Mouse (Mus musculus): Measurements from ENCODE around the gene E130208F15Rik.
A peak's percentile ranks its signal among the peaks of the same experiment; 100 is the strongest.

E130208F15Rik gene

DNA sequence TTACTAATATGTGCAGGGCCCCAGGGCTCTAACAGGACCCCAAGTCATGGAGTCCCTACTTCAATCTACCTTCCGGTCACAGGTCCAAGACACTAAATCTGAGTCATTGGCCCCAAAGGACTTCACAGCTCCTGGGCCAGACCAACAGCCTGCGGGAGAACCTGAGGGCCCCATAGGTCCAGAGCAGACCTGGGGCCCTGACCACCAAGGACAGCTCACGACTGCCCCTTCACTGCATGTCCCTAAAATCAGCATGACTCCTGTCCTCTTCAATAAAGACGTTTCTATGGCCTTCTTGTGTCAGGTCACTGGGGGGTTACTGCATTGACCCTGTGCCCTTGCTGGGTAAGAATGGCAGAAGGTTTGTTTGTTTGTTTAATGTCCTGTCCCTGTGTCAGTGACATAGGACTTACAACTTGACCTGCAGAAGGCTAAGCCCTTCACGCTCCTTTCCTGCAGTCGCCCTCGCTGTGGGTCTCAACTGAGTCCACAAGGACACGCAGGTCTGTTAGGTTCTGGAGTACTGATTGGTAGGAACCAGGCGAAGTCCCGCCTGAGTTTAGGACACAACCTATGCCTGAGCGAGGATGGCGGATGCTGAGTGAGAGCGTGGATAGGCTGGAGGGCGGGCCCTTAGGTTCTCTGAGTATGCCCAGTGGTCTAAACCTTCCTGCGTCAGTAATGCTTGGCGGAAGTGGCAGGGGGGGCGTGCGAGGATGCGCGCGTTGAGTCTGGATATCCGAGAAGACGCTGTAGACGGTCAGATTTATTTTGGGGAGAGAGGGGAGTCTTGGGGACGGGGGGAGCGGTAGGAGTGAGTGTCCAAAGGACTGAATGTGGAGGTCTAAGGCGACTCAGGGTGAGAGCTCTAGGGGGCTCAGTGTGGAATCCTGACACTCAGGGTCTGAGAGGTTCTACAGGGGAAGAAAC lies 13.2 kb upstream of the E130208F15Rik start, which contains the start of gene Alkbh6:
Alkbh6 (plus strand) TSS at position 642 of the 930 bp plus-strand sequence.
- DNase-seq (ENCODE audit: low spot score), result peak; percentile 95

DNA sequence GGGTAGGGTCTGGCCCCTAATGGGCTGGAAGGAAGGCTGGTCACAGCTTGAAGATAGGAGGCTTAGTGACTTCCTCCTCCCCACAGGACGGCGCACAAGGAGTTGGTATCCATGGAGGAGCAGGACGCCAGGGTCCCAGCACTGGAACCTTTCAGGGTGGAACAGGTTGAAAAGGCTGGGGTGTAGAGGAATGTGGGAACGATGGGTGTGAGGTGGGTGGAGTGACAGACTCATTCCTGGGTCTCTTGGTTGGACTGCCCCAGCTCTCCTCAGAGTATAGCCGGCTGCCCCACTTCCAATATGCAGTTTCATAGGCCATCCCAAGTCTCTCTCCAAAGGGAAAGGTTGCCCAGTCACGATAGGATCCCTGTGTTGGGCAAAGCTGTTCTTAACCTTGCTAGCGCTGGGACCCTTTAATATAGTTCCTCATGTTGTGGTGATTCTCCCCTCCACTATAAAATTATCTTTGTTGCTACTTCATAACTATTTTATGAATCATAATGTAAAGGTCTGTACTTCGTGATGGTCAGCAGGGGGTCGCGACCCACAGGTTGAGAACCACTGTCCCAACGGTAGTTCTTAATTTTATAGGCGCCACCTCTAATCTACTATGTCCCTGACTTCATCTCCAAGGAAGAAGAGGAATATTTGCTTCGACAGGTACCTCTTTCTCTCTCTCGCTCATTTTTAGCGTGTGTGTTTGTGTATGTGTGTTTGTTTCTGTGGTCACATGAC lies 12.0 kb upstream of the E130208F15Rik start:
- DNase-seq (ENCODE audit: low spot score), result no peak

DNA sequence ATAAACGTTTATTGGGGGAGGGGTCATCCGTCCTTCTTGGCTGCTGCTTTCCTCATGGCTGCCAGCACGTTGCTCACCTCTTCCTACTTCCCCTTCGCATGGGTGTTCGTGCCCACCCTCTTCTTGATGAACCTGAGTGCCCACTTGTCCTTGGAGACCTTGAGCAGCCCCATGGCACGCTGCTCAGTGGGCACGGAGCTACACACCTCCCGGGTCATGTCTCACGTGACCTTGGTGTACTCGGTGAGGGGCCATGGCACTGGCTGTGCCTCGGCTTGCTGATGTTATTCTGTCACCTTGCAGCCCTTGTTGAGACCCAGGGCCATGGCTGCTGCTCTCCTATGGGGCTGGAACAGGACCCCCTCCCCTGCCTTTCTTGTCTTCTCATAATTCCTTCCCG lies 11.4 kb upstream of the E130208F15Rik start:
- DNase-seq (ENCODE audit: low spot score), result no peak

DNA sequence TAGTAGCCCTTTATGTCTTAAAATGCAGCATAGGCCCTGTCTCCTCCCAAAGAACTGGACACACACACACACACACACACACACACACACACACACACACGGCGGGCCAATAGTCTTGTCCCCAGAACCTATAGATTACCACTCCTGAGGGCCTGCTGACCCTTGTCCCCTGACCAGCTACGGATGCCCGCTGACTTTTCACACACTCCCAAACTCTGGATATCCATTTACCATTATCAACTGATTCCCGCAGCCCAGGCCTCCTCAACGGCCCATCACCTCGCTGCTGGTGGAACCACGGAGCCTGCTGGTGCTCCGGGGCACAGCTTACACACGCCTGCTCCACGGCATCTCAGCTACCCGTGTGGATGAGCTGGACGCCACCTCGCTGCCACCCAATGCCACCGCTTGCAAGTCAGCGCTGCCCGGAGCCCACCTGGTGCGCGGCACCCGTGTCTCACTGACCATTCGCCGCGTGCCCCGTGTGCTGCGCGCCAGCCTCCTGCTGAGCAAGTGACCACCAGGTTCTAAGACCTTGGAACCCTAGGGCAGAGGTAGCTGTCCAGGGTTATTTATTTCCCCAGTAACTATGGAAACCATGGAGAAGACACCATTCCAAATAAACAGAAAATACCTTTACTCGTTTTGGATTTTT lies 7.7 kb upstream of the E130208F15Rik start:
- no peak for DNase-seq (ENCODE audit: low spot score)

DNA sequence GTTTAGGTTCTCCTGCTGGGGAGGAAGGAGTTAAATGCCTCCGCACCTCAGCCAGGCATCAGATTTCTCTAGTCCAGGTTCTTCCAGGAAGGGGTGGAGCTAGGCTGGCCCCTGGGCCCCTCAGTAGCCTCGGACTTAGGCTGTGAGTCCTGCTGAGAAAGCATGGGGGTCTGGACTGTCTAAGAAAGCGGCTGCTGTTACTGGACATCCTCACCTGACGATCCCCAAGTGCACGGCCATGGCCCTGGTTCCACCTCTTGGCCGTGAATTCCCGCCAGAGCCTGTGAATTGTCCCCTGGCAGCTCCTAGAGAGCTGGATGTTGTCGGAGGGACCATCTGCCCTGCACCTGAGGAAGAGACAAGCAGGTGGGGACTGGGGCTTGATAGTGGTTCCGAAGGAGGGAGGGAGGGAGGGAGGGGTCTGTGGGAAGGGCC lies 6.8 kb upstream of the E130208F15Rik start, which contains the start of gene Syne4:
Syne4 (plus strand) TSS at position 87 of the 435 bp plus-strand sequence.
- DNase-seq (ENCODE audit: low spot score), result peak; percentile 31

DNA sequence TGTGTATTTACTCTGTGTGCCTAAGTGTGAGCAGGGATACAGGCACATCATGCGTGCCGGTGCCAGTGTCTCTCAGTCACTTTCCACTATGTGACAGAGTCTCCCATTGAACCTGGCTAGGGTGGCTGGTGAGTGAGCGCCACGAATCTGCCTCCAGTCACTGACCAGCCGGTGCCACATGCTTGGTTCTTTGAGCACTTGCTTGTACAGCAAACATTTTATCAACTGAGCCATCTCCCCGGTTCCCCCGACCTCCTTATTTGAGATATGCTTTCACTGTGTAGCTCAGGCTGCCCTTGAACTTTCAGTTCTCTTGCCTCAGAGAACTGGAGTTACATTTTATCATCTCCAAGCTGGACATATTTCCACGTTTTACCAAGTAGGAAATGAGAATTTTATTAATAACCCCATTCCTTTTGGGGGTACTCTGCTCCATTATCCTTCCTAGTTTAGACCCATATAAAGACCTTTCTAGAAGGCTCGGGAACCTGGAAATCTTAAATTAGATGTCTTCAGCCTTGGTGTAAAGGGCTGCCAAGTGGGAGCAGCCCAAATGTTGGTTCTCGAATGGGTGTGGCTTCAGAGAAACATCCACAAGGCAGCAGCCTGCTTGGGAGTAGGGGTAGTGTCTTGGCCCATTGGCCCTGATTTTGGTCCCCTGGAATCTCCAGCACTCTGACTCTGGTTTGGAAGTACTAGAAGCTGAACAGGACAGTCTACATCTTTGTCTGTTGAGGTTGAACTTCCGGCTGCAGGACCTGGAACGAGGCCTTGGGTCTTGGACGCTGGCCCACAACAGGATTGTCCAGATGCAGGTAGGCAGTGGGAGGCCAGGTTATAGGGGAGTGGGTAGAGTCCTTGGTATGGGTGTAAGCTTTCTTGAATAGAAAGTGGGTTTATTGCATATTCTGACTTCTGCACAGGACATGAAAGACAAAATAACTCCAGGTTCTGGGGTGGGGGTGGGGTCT lies 5.7 kb upstream of the E130208F15Rik start:
- no peak for DNase-seq (ENCODE audit: low spot score)

DNA sequence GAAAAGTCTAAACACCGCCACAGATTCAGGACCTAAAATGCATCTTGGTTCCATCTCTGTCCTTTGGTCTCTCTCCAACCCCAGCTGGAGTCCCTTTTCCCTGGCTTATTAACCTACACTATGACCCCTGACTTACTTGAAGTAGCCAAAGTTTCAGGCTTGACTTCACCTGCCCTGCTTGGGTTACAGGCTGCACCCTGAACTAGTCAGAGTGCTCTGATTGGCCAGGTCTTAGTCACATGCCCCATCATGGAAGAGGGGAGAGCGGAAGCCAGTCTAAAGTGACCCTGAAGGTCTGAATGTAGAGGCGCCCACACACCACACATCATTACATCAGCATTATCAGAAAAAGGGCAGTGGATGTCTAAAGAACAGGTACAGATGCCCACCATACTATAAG lies 3.4 kb upstream of the E130208F15Rik start:
- DNase-seq (ENCODE audit: low spot score), result no peak

DNA sequence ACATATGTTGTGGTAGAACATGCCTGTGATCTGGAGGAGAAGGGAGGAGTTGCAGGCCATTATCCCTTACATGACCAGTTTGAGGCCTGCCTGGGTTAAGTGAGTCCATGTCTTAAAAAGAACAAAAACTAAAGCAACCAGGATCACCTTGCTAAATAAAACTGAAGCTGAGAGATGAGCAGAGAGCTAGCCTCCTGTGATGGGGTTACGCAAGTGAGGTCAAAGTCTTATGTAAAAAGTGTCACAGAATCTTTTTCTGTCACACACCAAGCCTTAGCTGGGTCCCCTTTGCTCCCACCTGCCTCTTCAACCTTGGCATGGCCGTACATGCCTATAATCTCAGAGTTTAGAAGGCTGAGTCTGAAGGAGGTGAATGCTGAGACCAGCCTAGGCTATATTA lies 594 bp upstream of the E130208F15Rik start:
- no peak for DNase-seq (ENCODE audit: low spot score)

DNA sequence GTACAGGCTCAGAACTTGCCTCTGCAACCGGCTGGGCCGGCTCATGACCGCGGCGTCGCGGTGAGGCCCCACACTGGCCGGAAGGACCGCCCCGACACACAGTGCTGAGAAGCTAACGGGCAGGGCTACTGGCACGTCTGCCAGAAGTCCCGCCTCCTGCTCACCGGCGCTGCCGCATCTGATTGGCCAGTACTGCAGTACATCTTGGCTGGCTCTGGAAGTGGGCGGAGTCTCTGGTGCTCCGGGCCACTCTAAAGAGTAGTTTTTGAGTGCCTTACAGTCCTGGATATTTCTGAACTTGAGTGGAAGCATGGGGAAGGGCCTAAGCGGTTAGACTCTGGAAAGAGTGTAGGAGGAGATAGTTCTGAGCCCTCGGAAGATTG lies 736 bp downstream of the E130208F15Rik start:
- peak; percentile 97 for DNase-seq (ENCODE audit: low spot score)

DNA sequence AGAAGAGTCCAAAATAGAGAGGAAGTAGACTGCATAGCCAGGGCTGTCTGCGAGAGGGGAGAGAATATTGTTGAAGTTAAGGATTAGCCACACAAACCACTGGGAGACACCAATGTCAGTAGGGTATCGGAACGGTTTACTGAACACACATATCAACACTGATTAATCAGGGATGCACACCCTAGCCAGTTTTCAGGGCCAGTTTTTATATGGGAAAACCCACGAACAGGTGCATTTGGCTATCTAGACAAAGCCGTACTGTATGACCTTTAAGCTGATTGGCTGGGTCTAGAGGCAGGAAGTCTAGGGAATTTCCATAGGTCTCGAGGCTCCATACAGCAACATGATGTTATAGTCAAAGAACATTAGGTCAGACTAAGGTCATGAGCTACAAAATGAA lies 1.3 kb downstream of the E130208F15Rik start:
- peak; percentile 14 for DNase-seq (ENCODE audit: low spot score)

DNA sequence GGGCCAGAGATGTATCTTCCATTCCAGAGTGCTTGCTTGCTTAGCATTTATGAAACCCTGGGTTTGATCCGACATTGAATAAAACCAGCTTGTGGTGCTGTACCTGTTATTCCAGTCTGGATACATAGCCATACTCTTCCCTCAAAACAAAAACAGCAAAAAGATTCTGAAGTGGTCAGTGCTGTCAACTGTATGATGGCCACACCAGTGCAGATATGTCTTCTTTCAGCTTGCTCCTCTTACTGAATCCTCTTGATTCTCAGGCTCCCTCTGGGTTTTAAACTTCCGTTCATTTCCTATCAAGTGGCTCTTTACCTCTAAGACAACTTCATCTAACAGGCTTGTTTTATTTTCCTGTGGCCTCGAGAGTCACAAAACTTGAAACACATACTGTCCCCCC lies 2.3 kb downstream of the E130208F15Rik start, which contains the start of gene Sdhaf1:
Sdhaf1 (minus strand) TSS at position 101 of the 400 bp plus-strand sequence.
- DNase-seq (ENCODE audit: low spot score), result no peak

DNA sequence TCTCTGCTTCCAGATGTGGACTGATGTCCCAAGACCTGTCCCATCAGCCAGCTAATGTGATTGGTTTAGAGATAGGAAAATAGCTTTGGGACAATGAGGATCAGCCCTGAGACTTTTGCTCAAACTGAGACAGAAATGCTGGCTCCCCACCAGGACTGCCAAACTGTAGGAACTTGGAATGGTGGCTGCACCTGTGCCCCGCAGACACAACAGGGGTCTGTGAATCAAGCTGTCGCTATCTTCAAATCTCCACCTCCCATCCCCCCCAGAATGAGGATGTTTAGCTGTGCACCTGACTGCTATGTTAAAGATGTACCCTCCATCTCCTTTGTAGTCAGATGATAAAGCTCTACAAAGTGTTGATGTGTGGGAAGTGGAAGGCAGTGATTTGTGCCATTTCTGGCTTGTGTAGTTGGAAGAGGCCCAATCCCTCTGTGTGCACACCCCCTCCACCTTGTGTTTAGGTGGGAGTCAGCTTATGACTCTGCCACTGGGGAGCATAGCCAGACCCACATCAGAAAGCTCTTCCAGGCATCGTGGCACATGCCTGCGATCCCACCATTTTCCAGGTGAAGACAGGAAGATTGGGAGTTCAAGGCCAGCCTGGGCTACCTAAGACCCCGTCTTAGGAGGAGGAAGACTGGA lies 2.9 kb downstream of the E130208F15Rik start:
- no peak for DNase-seq (ENCODE audit: low spot score)

DNA sequence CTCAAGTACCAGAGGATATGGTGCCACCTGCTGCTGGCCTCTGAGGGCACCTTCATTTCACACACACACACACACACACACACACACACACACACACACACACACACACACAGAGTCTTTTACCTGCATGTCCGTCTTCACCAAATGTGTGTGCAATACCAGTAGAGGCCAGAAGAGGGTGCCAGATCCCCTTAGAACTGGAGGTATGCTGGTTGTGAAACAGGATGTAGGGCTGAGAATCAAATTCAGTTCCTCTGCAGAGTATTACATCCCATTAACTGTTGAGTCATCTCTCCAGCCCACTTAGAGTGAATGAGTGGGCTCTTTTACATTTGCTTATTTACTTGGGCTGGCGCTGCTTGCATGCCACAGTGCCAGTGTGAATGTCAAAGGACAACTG lies 3.8 kb downstream of the E130208F15Rik start:
- DNase-seq (ENCODE audit: low spot score), result peak; percentile 60

DNA sequence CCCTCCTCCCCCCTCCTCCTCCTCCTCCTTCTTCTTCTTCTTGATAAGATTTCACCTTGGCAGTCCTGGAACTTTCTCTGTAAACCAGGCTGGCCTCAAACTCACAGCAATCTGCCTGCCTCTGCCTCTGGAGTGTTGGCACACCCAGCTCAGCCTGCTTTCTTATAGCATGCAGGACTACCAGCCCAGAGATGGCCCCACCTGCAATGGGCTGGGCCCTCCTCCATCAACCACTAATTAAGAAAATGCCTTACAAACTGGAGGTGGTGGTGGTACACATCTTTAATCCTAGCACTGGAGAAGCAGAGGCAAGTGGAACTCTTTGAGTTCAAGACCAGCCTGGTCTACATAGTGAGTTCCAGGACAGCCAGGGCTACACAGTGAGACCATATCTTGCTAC lies 4.9 kb downstream of the E130208F15Rik start:
- no peak for DNase-seq (ENCODE audit: low spot score)

DNA sequence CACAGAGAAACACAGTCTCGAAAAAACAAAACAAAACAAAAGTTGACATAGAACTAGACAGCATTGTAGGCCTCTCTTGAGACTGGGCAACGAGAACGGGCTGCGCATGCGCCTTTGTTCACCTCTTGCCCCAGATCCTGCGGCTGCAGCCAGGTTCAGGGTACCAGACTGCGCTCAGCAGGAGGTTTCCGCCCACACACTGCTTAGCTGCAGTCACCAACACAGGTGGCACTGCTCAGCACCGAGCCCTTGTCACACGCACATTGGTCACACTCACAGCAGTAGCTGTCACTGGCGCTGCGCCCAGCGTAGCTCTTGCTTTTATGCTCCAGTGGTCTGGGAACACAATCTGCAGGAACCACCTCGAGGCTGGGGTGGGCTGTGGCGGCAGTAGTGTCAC lies 5.6 kb downstream of the E130208F15Rik start:
- no peak for DNase-seq (ENCODE audit: low spot score)

DNA sequence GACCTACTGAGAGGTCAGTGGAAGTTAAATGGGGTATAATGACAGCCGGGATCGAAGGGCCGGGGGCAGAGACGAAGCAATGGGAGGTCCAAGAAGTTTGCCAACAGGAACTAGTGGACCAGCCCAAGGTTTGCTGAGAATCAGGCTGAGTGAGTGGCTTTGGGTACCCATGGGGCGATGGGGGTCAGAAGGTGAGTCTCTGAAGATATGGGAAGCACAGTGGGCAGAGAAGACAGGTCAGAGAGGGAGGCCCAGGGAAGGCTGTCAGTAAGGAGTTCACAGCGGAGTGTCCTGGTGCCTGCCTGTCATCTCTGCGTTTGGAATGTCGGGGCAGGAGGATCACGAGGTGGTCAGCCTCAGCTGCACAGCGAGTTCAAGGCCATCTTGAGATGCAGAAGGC lies 6.8 kb downstream of the E130208F15Rik start:
- DNase-seq (ENCODE audit: low spot score), result no peak

DNA sequence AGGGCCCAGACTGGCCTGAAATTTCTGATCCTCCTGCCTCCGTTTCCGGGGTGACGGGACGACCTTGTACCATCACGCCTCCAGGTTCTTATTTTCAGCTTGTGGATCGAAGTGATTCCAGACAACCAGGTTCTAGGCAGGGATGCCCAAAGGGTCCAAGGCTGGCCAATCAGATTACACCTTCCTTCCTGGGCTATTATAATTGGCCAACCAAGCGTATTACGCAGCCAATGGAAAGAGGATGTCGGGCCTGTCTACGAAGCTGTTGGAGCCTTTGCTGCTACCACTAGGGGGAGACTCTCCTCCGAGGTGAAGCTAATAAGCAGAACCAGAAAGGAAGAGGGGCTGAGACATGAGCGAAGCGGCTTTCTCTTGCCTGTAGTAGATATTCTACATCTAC lies 10.3 kb downstream of the E130208F15Rik start:
- DNase-seq (ENCODE audit: low spot score), result peak; percentile 95

DNA sequence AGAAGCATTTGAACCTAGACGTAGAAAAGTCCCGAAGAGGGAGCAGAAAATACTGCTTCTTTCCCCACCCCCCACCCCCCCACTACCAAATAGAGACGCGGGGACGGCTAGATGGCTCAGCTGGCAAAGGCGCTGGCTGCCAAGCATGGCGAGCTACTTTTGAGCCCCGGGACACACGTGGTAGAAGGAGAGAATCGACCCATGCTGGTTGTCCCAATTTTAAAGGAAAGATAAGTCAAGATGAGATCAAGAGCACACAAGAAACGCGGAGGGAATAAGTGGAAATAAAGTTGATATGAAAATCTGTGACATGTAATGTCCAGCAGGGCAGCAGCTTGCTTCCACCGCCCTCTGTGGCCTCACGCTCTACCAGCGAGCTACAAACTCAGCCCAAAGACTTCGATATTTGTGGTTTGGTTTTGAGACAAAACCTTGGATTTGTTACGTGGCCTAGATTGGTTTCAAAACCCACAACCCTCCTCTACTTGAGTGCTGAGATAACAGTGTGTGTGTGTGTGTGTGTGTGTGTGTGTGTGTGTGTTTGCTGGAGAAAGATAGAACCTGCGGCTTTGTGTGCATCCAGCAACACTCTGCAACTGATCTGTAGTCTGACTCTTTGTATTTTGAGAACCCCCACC lies 11.2 kb downstream of the E130208F15Rik start:
- no peak for DNase-seq (ENCODE audit: low spot score)

DNA sequence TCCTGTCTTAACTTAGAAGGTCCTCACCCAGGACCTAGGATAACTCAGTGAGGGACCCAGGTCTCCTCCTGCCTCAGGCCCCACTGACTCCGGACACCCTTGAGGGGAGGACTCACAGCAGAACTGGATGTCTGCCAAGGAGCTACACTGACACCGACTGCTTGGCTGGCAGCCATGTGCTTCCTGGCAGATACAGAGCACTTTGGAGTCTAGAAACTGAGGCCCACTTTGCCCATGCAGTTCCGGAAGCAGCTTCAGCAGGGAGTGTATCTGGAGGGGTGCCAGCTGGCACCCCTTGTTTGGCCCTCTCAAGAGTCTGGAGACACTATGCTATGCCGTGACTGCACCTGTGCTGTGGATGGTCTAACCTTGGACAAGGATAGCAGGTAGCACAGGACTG lies 11.9 kb downstream of the E130208F15Rik start:
- DNase-seq (ENCODE audit: low spot score), result no peak

DNA sequence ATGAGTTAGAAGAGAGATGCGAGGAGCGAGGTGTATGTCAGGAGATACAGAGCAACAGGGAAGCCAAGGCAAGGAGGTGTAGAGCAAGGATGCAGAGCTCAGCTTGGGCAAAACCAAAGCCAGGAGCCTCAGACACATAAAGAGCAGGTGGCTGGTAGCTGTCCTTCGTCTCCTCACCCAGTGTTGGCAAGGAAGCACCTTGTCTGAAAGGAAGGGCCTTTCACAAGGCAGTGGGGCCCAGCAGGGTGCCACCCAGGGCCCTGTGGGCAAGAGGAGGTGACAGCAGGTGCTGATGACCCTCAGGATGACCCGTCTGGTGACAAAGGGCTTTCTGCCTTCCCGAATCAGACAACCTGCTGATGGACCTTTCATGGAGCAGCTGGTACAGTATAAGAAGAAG lies 13.0 kb downstream of the E130208F15Rik start:
- DNase-seq (ENCODE audit: low spot score), result no peak
